Mouse (Mus musculus) bone marrow, adult 2 months (tissue): ENCODE results near the gene March1.

Experiments
- CTCF ChIP-seq: fragments of 200-500 bp; IDR thresholded peaks from 2 replicates; pipeline ENCODE4 v1.5.1; 2011; ENCODE audit warnings: low read length, control low read depth; ENCODE audit not compliant: control insufficient read depth, insufficient read depth
- POLR2A ChIP-seq: fragments of 200-500 bp; IDR thresholded peaks from 2 replicates; pipeline ENCODE4 v1.6.1; 2011; ENCODE audit warnings: low read depth, mild to moderate bottlenecking, control low read depth, low read length, borderline replicate concordance; ENCODE audit not compliant: control insufficient read depth

GRCm38 (mm10) chr8:65987665-65988064, 370.0 kb downstream of the March1 start:
- TF ChIP-seq POLR2A (no peak), CTCF (no peak)
